9 mouse cellular contexts compared by ENCODE assay signal in genomic region chr2:63503939-63504338, GRCm38 (mm10).
DNase-seq lines count a peak whose midpoint lies in the region.
"Had no signal": no experiment of that assay in that cellular context is flagged by ENCODE, and none has a peak within 500 bp of the region (broad histone marks: within the 10 kb centered on the region; RNA-seq: fewer than 3 reads in every experiment).

No protein-coding gene starts in this region.

- 8% methylated on average over 3 of the region's 3 CpGs for WGBS in limb, embryonic 10.5 days

- no peak overlapping the region for H3K4me3 ChIP-seq in limb, embryonic 10.5 days
- H3K4me3 ChIP-seq: lung, embryonic 15.5 days had no signal

- H3K27me3 ChIP-seq in limb, embryonic 10.5 days (ENCODE audit: low read depth, poor library complexity, severe bottlenecking) = no peaks in the 10 kb centered on the region
- H3K27me3 ChIP-seq: lung, embryonic 15.5 days had no signal

- H3K27ac ChIP-seq in limb, embryonic 10.5 days = no peak overlapping the region
- H3K27ac ChIP-seq: lung, embryonic 15.5 days had no signal

- DNase-seq in adrenal gland, postnatal 14 days = peak; percentile 13
- no peak for DNase-seq in adrenal gland, postnatal 4 days (ENCODE audit: low spot score in 2 of 2)
- DNase-seq in kidney, postnatal 10 days = peak; percentile 42
- DNase-seq in kidney, adult 8-10 months = no peak
- DNase-seq in MN1 (ENCODE audit: low spot score) = peak; percentile 47
- DNase-seq in limb, embryonic 10.5 days (ENCODE audit: low spot score) = peak; percentile 37
- no peak for DNase-seq in layer of hippocampus, adult 9-11 months
- DNase-seq in ovary, postnatal 14 days (ENCODE audit: low spot score) = no peak

- no peaks in the 10 kb centered on the region for H3K4me1 ChIP-seq in limb, embryonic 10.5 days
- H3K4me1 ChIP-seq: lung, embryonic 15.5 days had no signal

- H3K36me3 ChIP-seq in limb, embryonic 10.5 days = no peaks in the 10 kb centered on the region
- H3K36me3 ChIP-seq: lung, embryonic 15.5 days had no signal

- no peaks in the 10 kb centered on the region for H3K9me3 ChIP-seq in limb, embryonic 10.5 days (replicated peaks)
- H3K9me3 ChIP-seq: lung, embryonic 15.5 days had no signal

Comparison
In these comparisons a context has a peak if more than half of its experiments do, and no peak if none do; other contexts are left out.
1. DNase-seq: peak in adrenal gland, postnatal 14 days (single experiment), kidney, postnatal 10 days (single experiment), MN1 (single experiment) and limb, embryonic 10.5 days (single experiment); none in adrenal gland, postnatal 4 days (0 of 2), kidney, adult 8-10 months (0 of 2), layer of hippocampus, adult 9-11 months (single experiment) and ovary, postnatal 14 days (single experiment).